Mouse (Mus musculus): ENCODE results near the gene Pts. TPM values are rescaled to one million over a fixed set of nuclear protein-coding genes. Genes with fewer than 3 reads are reported as not detected.

Gene Pts
- polyA plus RNA-seq, 1 experiment from 2014 or later = 94.1 TPM

- Histone ChIP-seq H3K4me3 (replicated peaks) (no peak overlapping the region), H3K9me3 (no peaks in the 10 kb centered on the region), H3K27me3 (replicated peaks) (no peaks in the 10 kb centered on the region), H3K4me2 (replicated peaks) (no peak overlapping the region), H3K9ac (no peak overlapping the region), H3K4me1 (replicated peaks) (0 out of 2 replicates have a peak, but pooled peaks cover 5% of the 10 kb centered on the region), H3K27ac (no peak overlapping the region), H3K36me3 (no peaks in the 10 kb centered on the region)
- WGBS = 88% methylated on average over 9 of the region's 9 CpGs
- no peak for ATAC-seq
Measured at GRCm38 (mm10) chr9:50477270-50477669, 51.3 kb downstream of the Pts start.

- WGBS = 48% methylated on average over 7 of the region's 7 CpGs
- Histone ChIP-seq H3K9ac (no peak overlapping the region), H3K27me3 (replicated peaks) (no peaks in the 10 kb centered on the region), H3K4me3 (replicated peaks) (no peak overlapping the region), H3K4me1 (replicated peaks) (0 out of 2 replicates have a peak, but pooled peaks cover 5% of the 10 kb centered on the region), H3K27ac (no peak overlapping the region), H3K9me3 (no peaks in the 10 kb centered on the region), H3K4me2 (replicated peaks) (no peak overlapping the region), H3K36me3 (no peaks in the 10 kb centered on the region)
- ATAC-seq = no peak
Measured at GRCm38 (mm10) chr9:50476651-50477050, 51.9 kb downstream of the Pts start.

- H3K9me3 ChIP-seq = no peaks in the 10 kb centered on the region
- H3K9ac ChIP-seq = no peak overlapping the region
- H3K27ac ChIP-seq = no peak overlapping the region
- no peak for ATAC-seq
- H3K27me3 ChIP-seq (replicated peaks) = no peaks in the 10 kb centered on the region
- H3K36me3 ChIP-seq = no peaks in the 10 kb centered on the region
- 67% methylated on average over 8 of the region's 8 CpGs for WGBS
- no peak overlapping the region for H3K4me2 ChIP-seq (replicated peaks)
- no peak overlapping the region for H3K4me3 ChIP-seq (replicated peaks)
- H3K4me1 ChIP-seq (replicated peaks) = 0 out of 2 replicates have a peak, but pooled peaks cover 10% of the 10 kb centered on the region
Measured at GRCm38 (mm10) chr9:50475745-50476144, 52.8 kb downstream of the Pts start.

GRCm38 (mm10) chr9:50475318-50475717, 53.2 kb downstream of the Pts start:
- H3K4me1 ChIP-seq (replicated peaks) = 0 out of 2 replicates have a peak, but pooled peaks cover 10% of the 10 kb centered on the region
- no peak for ATAC-seq
- no peaks in the 10 kb centered on the region for H3K27me3 ChIP-seq (replicated peaks)
- no peak overlapping the region for H3K4me2 ChIP-seq (replicated peaks)
- H3K27ac ChIP-seq = no peak overlapping the region
- 75% methylated on average over 7 of the region's 7 CpGs for WGBS
- H3K9me3 ChIP-seq = no peaks in the 10 kb centered on the region
- no peaks in the 10 kb centered on the region for H3K36me3 ChIP-seq
- H3K4me3 ChIP-seq (replicated peaks) = no peak overlapping the region
- no peak overlapping the region for H3K9ac ChIP-seq

Other genes with a start within 250 kb of the Pts start
- 292 and 375 TPM in 2 replicates for gene Rpl10-ps3, start 183.8 kb downstream of the Pts start, polyA plus RNA-seq (2015; fragmentation: Nextera tagmentation; extraction: Ambion mirVana)
- 1.7 and 2.0 TPM in 2 replicates for gene Plet1, start 34.2 kb downstream of the Pts start, polyA plus RNA-seq (2015; fragmentation: Nextera tagmentation; extraction: Ambion mirVana)
- gene Il18, start 26.1 kb upstream of the Pts start, polyA plus RNA-seq (2015; fragmentation: Nextera tagmentation; extraction: Ambion mirVana) = 17.6 and 18.8 TPM in 2 replicates
- gene Bco2, start 26.5 kb upstream of the Pts start, polyA plus RNA-seq (2015; fragmentation: Nextera tagmentation; extraction: Ambion mirVana) = 3.4 and 4.4 TPM in 2 replicates
- gene Tex12, start 32.6 kb upstream of the Pts start, polyA plus RNA-seq (2015; fragmentation: Nextera tagmentation; extraction: Ambion mirVana) = 0.16 and 0.19 TPM in 2 replicates
- 544 and 560 TPM in 2 replicates for gene Sdhd, start 75.1 kb upstream of the Pts start, polyA plus RNA-seq (2015; fragmentation: Nextera tagmentation; extraction: Ambion mirVana)
- gene Timm8b, start 75.2 kb upstream of the Pts start, polyA plus RNA-seq (2015; fragmentation: Nextera tagmentation; extraction: Ambion mirVana) = 314 TPM in 2 replicates
- 2.1 and 2.9 TPM in 2 replicates for gene Pih1d2, start 88.6 kb upstream of the Pts start, polyA plus RNA-seq (2015; fragmentation: Nextera tagmentation; extraction: Ambion mirVana)
- gene Nkapd1, start 88.7 kb upstream of the Pts start, polyA plus RNA-seq (2015; fragmentation: Nextera tagmentation; extraction: Ambion mirVana) = 17.5 and 20.4 TPM in 2 replicates
- gene Dlat, start 131.1 kb upstream of the Pts start, polyA plus RNA-seq (2015; fragmentation: Nextera tagmentation; extraction: Ambion mirVana) = 58.7 and 63.5 TPM in 2 replicates
- gene Dixdc1, start 210.8 kb upstream of the Pts start, polyA plus RNA-seq (2015; fragmentation: Nextera tagmentation; extraction: Ambion mirVana) = 6.1 and 6.8 TPM in 2 replicates
- gene 2310030G06Rik, start 217.8 kb upstream of the Pts start, polyA plus RNA-seq (2015; fragmentation: Nextera tagmentation; extraction: Ambion mirVana) = 15.9 and 18.7 TPM in 2 replicates
- gene Cryab, start 222.6 kb upstream of the Pts start, polyA plus RNA-seq (2015; fragmentation: Nextera tagmentation; extraction: Ambion mirVana) = 51.7 and 62.6 TPM in 2 replicates
- 5.3 and 5.4 TPM in 2 replicates for gene Hspb2, start 223.6 kb upstream of the Pts start, polyA plus RNA-seq (2015; fragmentation: Nextera tagmentation; extraction: Ambion mirVana)
- 11.0 and 11.6 TPM in 2 replicates for gene Fdxacb1, start 239.5 kb upstream of the Pts start, polyA plus RNA-seq (2015; fragmentation: Nextera tagmentation; extraction: Ambion mirVana)
- gene Alg9, start 246.3 kb upstream of the Pts start, polyA plus RNA-seq (2015; fragmentation: Nextera tagmentation; extraction: Ambion mirVana) = 40.8 and 42.8 TPM in 2 replicates
- 26.1 and 30.6 TPM in 2 replicates for gene 1110032A03Rik, start 246.8 kb upstream of the Pts start, polyA plus RNA-seq (2015; fragmentation: Nextera tagmentation; extraction: Ambion mirVana)

All from intestine, embryonic 15.5 days (tissue).